Mouse (Mus musculus): ENCODE measurements around the gene Gpr25.

- TF ChIP-seq CTCF (IDR thresholded peaks at IDR 0.05; ENCODE audit: borderline replicate concordance, insufficient read depth, low read length) (no peak), POLR2A (IDR thresholded peaks at IDR 0.05; ENCODE audit: low read depth, low read length) (no peak)
Observed at GRCm38 (mm10) chr1:136263355-136263754, 2.7 kb upstream of the Gpr25 start.
